ENCODE assay signal across 8 mouse cellular contexts in genomic region chr1:74067866-74068265, GRCm38 (mm10). TPM values are rescaled to one million over a fixed set of nuclear protein-coding genes. Genes with fewer than 3 reads are reported as not detected.
DNase-seq lines count a peak whose midpoint lies in the region; ATAC-seq and TF ChIP-seq lines count a peak whose summit lies in the region.
"Had no signal": no experiment of that assay in that cellular context is flagged by ENCODE, and none has a peak within 500 bp of the region (broad histone marks: within the 10 kb centered on the region; RNA-seq: fewer than 3 reads in every experiment).

No protein-coding gene starts in this region.

- peaks cover 25% of the 10 kb centered on the region for H3K4me1 ChIP-seq in E14TG2a.4 (replicated peaks; ENCODE audit: low read depth, low read length)
- H3K4me1 ChIP-seq in hindbrain, embryonic 11.5 days (replicated peaks; ENCODE audit: control insufficient read depth, insufficient read depth, low read length) = peaks cover 6% of the 10 kb centered on the region
- H3K4me1 ChIP-seq in midbrain, embryonic 11.5 days (ENCODE audit: control insufficient read depth, insufficient read depth, low read length) = peaks cover 6% of the 10 kb centered on the region
- peaks cover 15% of the 10 kb centered on the region for H3K4me1 ChIP-seq in cerebellum, adult 2 months (ENCODE audit: control insufficient read depth, insufficient read depth, low read length)

- ATAC-seq in hindbrain, embryonic 11.5 days (ENCODE audit: low FRiP score) = no peak
- ATAC-seq in midbrain, embryonic 11.5 days (ENCODE audit: low FRiP score) = peak; percentile 11; the same call in 1 of the 2 replicates

- no peaks in the 10 kb centered on the region for H3K36me3 ChIP-seq in C2C12 (ENCODE audit: control insufficient read depth, insufficient read depth)
- no peaks in the 10 kb centered on the region for H3K36me3 ChIP-seq in E14TG2a.4 (ENCODE audit: insufficient read depth, low read length)
- H3K36me3 ChIP-seq in hindbrain, embryonic 11.5 days (ENCODE audit: control insufficient read depth, insufficient read depth, low read length) = no peaks in the 10 kb centered on the region
- H3K36me3 ChIP-seq in midbrain, embryonic 11.5 days (ENCODE audit: control insufficient read depth, insufficient read depth, low read length) = no peaks in the 10 kb centered on the region

- no peak for DNase-seq in hindbrain, embryonic 11.5 days (ENCODE audit: low spot score)
- no peak for DNase-seq in midbrain, embryonic 11.5 days (ENCODE audit: low spot score, missing footprints)
- DNase-seq in cerebellum, adult 2 months = no peak
- DNase-seq in spleen, postnatal 10 days (ENCODE audit: low spot score in 2 of 2) = no peak
- DNase-seq in adrenal gland, adult 8-10 months = no peak
- DNase-seq: cerebellum, adult 11-12 months had no signal

- H3K4me3 ChIP-seq in C2C12 (ENCODE audit: insufficient read depth, poor library complexity, severe bottlenecking) = peak overlapping the region; percentile 34
- peak overlapping the region; percentile 64 for H3K4me3 ChIP-seq in E14TG2a.4 (replicated peaks; ENCODE audit: low read length)
- no peak overlapping the region for H3K4me3 ChIP-seq in hindbrain, embryonic 11.5 days (ENCODE audit: low read depth, low read length)
- H3K4me3 ChIP-seq in midbrain, embryonic 11.5 days (ENCODE audit: low read depth, low read length) = peak overlapping the region; percentile 23; the same call in 1 of the 2 replicates
- no peak overlapping the region for H3K4me3 ChIP-seq in cerebellum, adult 2 months (replicated peaks; ENCODE audit: insufficient read depth, low read depth, low read length)

- 29% methylated on average over 14 of the region's 14 CpGs for WGBS in hindbrain, embryonic 11.5 days
- 24% methylated on average over 14 of the region's 14 CpGs for WGBS in midbrain, embryonic 11.5 days
- WGBS in cerebellum, adult 2 months = 50% methylated on average over 14 of the region's 14 CpGs

- H3K79me3 ChIP-seq in C2C12 (ENCODE audit: low read depth) = no peaks in the 10 kb centered on the region

- H3K79me2 ChIP-seq in C2C12 (ENCODE audit: control insufficient read depth, insufficient read depth) = peaks cover 30% of the 10 kb centered on the region

- no peak for TF ChIP-seq POLR2A in cerebellum, adult 2 months (IDR thresholded peaks at IDR 0.05; ENCODE audit: borderline replicate concordance, insufficient read depth, low read length)

- H3K4me2 ChIP-seq in hindbrain, embryonic 11.5 days (replicated peaks; ENCODE audit: low read depth, low read length) = peak overlapping the region; percentile 53
- peak overlapping the region; percentile 38 for H3K4me2 ChIP-seq in midbrain, embryonic 11.5 days

- H3K27me3 ChIP-seq in C2C12 (ENCODE audit: control insufficient read depth, insufficient read depth, insufficient read length) = no peaks in the 10 kb centered on the region
- H3K27me3 ChIP-seq in E14TG2a.4 (ENCODE audit: insufficient read depth, low read length) = peaks cover 58% of the 10 kb centered on the region
- no peaks in the 10 kb centered on the region; the same call in 1 of the 2 replicates for H3K27me3 ChIP-seq in hindbrain, embryonic 11.5 days (ENCODE audit: control insufficient read depth, insufficient read depth, low read length)
- peaks cover 10% of the 10 kb centered on the region; the same call in 1 of the 2 replicates for H3K27me3 ChIP-seq in midbrain, embryonic 11.5 days (ENCODE audit: control insufficient read depth, insufficient read depth, low read length)
- H3K27me3 ChIP-seq in cerebellum, adult 2 months (ENCODE audit: control insufficient read depth, insufficient read depth, low read length) = no peaks in the 10 kb centered on the region

- H3K9me3 ChIP-seq in E14TG2a.4 (ENCODE audit: low read length) = no peaks in the 10 kb centered on the region
- H3K9me3 ChIP-seq in hindbrain, embryonic 11.5 days (ENCODE audit: control insufficient read depth, low read length) = no peaks in the 10 kb centered on the region
- H3K9me3 ChIP-seq in midbrain, embryonic 11.5 days (ENCODE audit: control insufficient read depth, low read length) = no peaks in the 10 kb centered on the region

- H3ac ChIP-seq in C2C12 (ENCODE audit: control insufficient read depth, insufficient read length, low read depth) = peak overlapping the region; percentile 82

- TF ChIP-seq CTCF in C2C12 (IDR thresholded peaks at IDR 0.05; ENCODE audit: control insufficient read depth, insufficient read depth, insufficient read length) = no peak
- TF ChIP-seq CTCF in E14TG2a.4 (conservative IDR thresholded peaks at IDR 0.05; ENCODE audit: low read length) = no peak
- no peak for TF ChIP-seq CTCF in cerebellum, adult 2 months (IDR thresholded peaks at IDR 0.05; ENCODE audit: borderline replicate concordance, insufficient read depth, low read depth, low read length)

- H3K27ac ChIP-seq in hindbrain, embryonic 11.5 days (ENCODE audit: low read depth, low read length) = no peak overlapping the region
- no peak overlapping the region for H3K27ac ChIP-seq in midbrain, embryonic 11.5 days (ENCODE audit: low read depth, low read length)
- no peak overlapping the region for H3K27ac ChIP-seq in cerebellum, adult 2 months (ENCODE audit: insufficient read depth, low read length)

- H3K9ac ChIP-seq in hindbrain, embryonic 11.5 days (ENCODE audit: low read depth, low read length) = no peak overlapping the region
- H3K9ac ChIP-seq in midbrain, embryonic 11.5 days (ENCODE audit: low read length) = no peak overlapping the region

TF ChIP-seq in C2C12, 6 proteins besides CTCF, POLR2A, EP300 and RAD21:
- TF ChIP-seq USF1 (IDR thresholded peaks at IDR 0.05; ENCODE audit: low read depth) (no peak), FOSL1 (IDR thresholded peaks at IDR 0.05; ENCODE audit: insufficient read depth, low read length, poor library complexity, severe bottlenecking) (no peak), MAX (IDR thresholded peaks at IDR 0.05) (no peak), MYOG (IDR thresholded peaks at IDR 0.05; ENCODE audit: control insufficient read depth, extremely low read depth, insufficient read length) (no peak), MYOD1 (IDR thresholded peaks at IDR 0.05; ENCODE audit: control insufficient read depth, insufficient read length, low read depth) (no peak), CEBPB (IDR thresholded peaks at IDR 0.05; ENCODE audit: low read depth) (no peak)
TF ChIP-seq in C2C12: peak in this region for 0.

RNA-seq across cellular contexts. Expression of gene Tns1, which starts 56.4 kb away (rescaled TPM):
- polyA plus RNA-seq in C2C12 (2012; fragmentation: generic; extraction: Trizol) = 118 TPM
- polyA plus RNA-seq in hindbrain, embryonic 11.5 days (2014; fragmentation: Nextera tagmentation; extraction: Ambion mirVana) = 16.1 and 17.3 TPM in 2 replicates
- 6.9 and 9.3 TPM in 2 replicates for polyA plus RNA-seq in midbrain, embryonic 11.5 days (2014; fragmentation: Nextera tagmentation; extraction: Ambion mirVana)
- polyA plus RNA-seq in cerebellum, adult 2 months (2012; rRNA removed) = 23.4 and 25.1 TPM in 2 replicates
- total RNA-seq in adrenal gland, adult 8-10 months (2022) = 100 to 1,000 TPM; 461 to 578 (median 489) TPM

RNA-seq across cellular contexts. Expression of gene Rufy4, which starts 57.5 kb away (rescaled TPM):
- 0.05 TPM for polyA plus RNA-seq in C2C12 (2012; fragmentation: generic; extraction: Trizol)
- polyA plus RNA-seq in hindbrain, embryonic 11.5 days (2014; fragmentation: Nextera tagmentation; extraction: Ambion mirVana) = 0.56 and 0.66 TPM in 2 replicates
- 0.22 and 0.25 TPM in 2 replicates for polyA plus RNA-seq in midbrain, embryonic 11.5 days (2014; fragmentation: Nextera tagmentation; extraction: Ambion mirVana)
- 0.17 and 0.18 TPM in 2 replicates for polyA plus RNA-seq in cerebellum, adult 2 months (2012; rRNA removed)
- total RNA-seq in adrenal gland, adult 8-10 months (2022) = 1 to 10 TPM; 1.3 to 4.4 (median 2.8) TPM

Comparison
In these comparisons a context has a peak if more than half of its experiments do, and no peak if none do; other contexts are left out.
1. H3K4me3 ChIP-seq: peak in C2C12 (single experiment), E14TG2a.4 (single experiment) and midbrain, embryonic 11.5 days (single experiment); none in hindbrain, embryonic 11.5 days (single experiment) and cerebellum, adult 2 months (single experiment).